Mouse (Mus musculus) hindbrain, postnatal 0 days (tissue): ENCODE results near the gene Cdon. TPM values are rescaled to one million over a fixed set of nuclear protein-coding genes. Genes with fewer than 3 reads are reported as not detected.

Experiments
- ATAC-seq: fragments of 200-750 bp; cut with Nextera tagmentation; 2 replicates; pipeline ENCODE4 v1.8.0; 2017; ENCODE audit warnings: mild to moderate bottlenecking, moderate TSS enrichment, moderate library complexity
- DNase-seq: peaks from one replicate; pipeline ENCODE4 v3.0.0-alpha.2; 2015; ENCODE audit warnings: low spot score
- H3K27ac ChIP-seq: fragments of 300-500 bp; sonication (generic); 2 replicates; pipeline ENCODE4 v1.5.1; 2014; ENCODE audit warnings: mild to moderate bottlenecking
- H3K27me3 ChIP-seq: fragments of 300-500 bp; sonication (generic); 2 replicates; pipeline ENCODE4 v1.6.1; 2014; ENCODE audit warnings: low read length, mixed read lengths; ENCODE audit not compliant: insufficient read depth
- H3K36me3 ChIP-seq: fragments of 300-500 bp; sonication (generic); 2 replicates; pipeline ENCODE4 v1.6.1; 2014; ENCODE audit warnings: low read length, mixed read lengths; ENCODE audit not compliant: insufficient read depth
- H3K4me1 ChIP-seq: fragments of 300-500 bp; sonication (generic); 2 replicates; pipeline ENCODE4 v1.6.1; 2014; ENCODE audit warnings: antibody characterized with exemption, low read length, mixed read lengths; ENCODE audit not compliant: insufficient read depth
- H3K4me2 ChIP-seq: fragments of 300-500 bp; sonication (generic); 2 replicates; pipeline ENCODE4 v1.6.1; 2014; ENCODE audit warnings: low read depth, mild to moderate bottlenecking, low read length, moderate library complexity, mixed read lengths
- H3K4me3 ChIP-seq: fragments of 300-500 bp; sonication (generic); 2 replicates; pipeline ENCODE4 v1.5.1; 2014; ENCODE audit warnings: low read length
- H3K9ac ChIP-seq: fragments of 300-500 bp; sonication (generic); replicated peaks from 2 replicates; pipeline ENCODE4 v1.6.1; 2014; ENCODE audit warnings: mild to moderate bottlenecking, low read length, moderate library complexity, mixed read lengths
- H3K9me3 ChIP-seq: fragments of 300-500 bp; sonication (generic); 2 replicates; pipeline ENCODE4 v1.6.1; 2016; ENCODE audit warnings: low read length, mixed read lengths
- CTCF ChIP-seq: IDR thresholded peaks from 2 replicates; pipeline ENCODE4 v1.5.1; 2016; ENCODE audit warnings: antibody characterized with exemption, control low read depth, low read depth
- WGBS: fragments of 180-500 bp; shearing (Covaris S2); extraction: QIAGEN DNeasy Blood & Tissue Kit; methylation state at CpG from one replicate; pipeline ENCODE4 v1.1.7; 2014; 5-methylcytosine and 5-hydroxymethylcytosine counted together
- polyA plus RNA-seq: library from polyadenylated mRNA; unstranded; fragments of >200 nt; fragmentation: Nextera tagmentation; extraction: Ambion mirVana; gene quantifications from 2 replicates; pipeline ENCODE4 v1.2.1, GENCODE M21; 2015
- total RNA-seq: library from RNA; depleted of rRNA; stranded (reverse); fragments of >200 nt; gene quantifications from 2 replicates; pipeline ENCODE4 v1.2.3, GENCODE M21; 2014

Gene Cdon
- total and polyA plus RNA-seq, 2 experiments from 2014 or later: 1.0 to 10.6 TPM

DNA sequence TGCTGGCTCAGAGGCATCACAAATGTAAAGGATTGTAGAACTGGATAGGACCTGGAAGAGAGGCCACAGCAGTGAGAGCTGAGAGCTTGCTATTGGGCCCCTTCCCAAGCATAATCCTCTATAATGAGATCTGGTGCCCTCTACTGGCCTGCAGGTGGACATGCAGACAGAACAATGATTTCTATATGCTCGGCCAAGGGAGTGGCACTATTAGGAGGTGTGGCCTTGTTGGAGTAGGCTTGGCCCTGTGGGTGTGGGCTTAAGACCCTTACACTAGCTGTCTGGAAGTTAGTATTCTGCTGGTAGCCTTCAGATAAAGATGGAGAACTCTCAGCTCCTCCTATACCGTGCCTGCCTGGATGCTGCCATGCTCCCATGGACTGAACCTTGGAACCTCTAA lies 114.2 kb downstream of the Cdon start:
- 8% methylated on average over 2 of the region's 2 CpGs for WGBS
- TF ChIP-seq CTCF: peak; percentile 95
- peak; percentile 90 for ATAC-seq

GRCm38 (mm10) chr9:35535876-35536275 lies 114.9 kb downstream of the Cdon start:
- ATAC-seq: no peak
- Histone ChIP-seq H3K4me2 (no peak overlapping the region), H3K4me3 (no peak overlapping the region), H3K9me3 (no peaks in the 10 kb centered on the region), H3K27me3 (no peaks in the 10 kb centered on the region), H3K9ac (no peak overlapping the region), H3K36me3 (no peaks in the 10 kb centered on the region), H3K4me1 (no peaks in the 10 kb centered on the region), H3K27ac (no peak overlapping the region)
- no peak for TF ChIP-seq CTCF
- WGBS: 78% methylated on average over 4 of the region's 4 CpGs
- DNase-seq: no peak

More for the DNA sequence above, 114.2 kb downstream of the Cdon start:
- no peak overlapping the region for H3K27ac ChIP-seq
- H3K36me3 ChIP-seq: no peaks in the 10 kb centered on the region
- no peak overlapping the region for H3K4me2 ChIP-seq
- H3K27me3 ChIP-seq: no peaks in the 10 kb centered on the region
- no peaks in the 10 kb centered on the region for H3K9me3 ChIP-seq
- H3K4me1 ChIP-seq: no peaks in the 10 kb centered on the region
- H3K4me3 ChIP-seq: no peak overlapping the region
- DNase-seq: peak; percentile 88
- H3K9ac ChIP-seq: no peak overlapping the region

- H3K9me3 ChIP-seq: no peaks in the 10 kb centered on the region
- no peaks in the 10 kb centered on the region for H3K4me1 ChIP-seq
- H3K9ac ChIP-seq: no peak overlapping the region
- ATAC-seq (no peak), DNase-seq (no peak)
- WGBS: 61% methylated on average over 13 of the region's 13 CpGs
- H3K4me3 ChIP-seq: no peak overlapping the region
- no peaks in the 10 kb centered on the region for H3K27me3 ChIP-seq
- no peak overlapping the region for H3K4me2 ChIP-seq
- no peak overlapping the region for H3K27ac ChIP-seq
- no peak for TF ChIP-seq CTCF
- H3K36me3 ChIP-seq: peaks cover 8% of the 10 kb centered on the region; the same call in 1 of the 2 replicates
Observed at GRCm38 (mm10) chr9:35539001-35539750, 118.2 kb downstream of the Cdon start.

DNA sequence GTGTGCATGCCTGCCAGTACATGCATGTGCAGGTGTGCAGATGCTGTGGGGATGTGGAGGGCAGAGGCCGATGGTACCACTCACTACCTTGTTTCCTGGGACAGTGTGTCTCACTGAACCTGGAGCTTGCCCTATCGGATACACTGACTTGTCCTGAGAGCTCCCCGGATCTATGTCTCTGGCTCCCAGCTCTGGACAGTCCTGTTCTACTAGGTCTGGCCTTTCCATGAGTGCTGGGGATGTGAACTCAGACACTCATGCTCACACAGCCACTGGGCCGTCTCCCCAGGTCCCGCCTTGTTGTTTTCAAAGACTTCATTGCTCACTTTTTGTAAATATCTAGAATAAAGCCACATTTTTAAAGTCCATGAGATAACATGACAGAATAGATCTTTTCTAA lies 120.1 kb downstream of the Cdon start:
- Histone ChIP-seq H3K9ac (no peak overlapping the region), H3K4me2 (no peak overlapping the region), H3K36me3 (peaks cover 8% of the 10 kb centered on the region; the same call in 1 of the 2 replicates), H3K27ac (no peak overlapping the region), H3K4me1 (no peaks in the 10 kb centered on the region), H3K27me3 (no peaks in the 10 kb centered on the region), H3K4me3 (no peak overlapping the region), H3K9me3 (no peaks in the 10 kb centered on the region)
- TF ChIP-seq CTCF: no peak
- DNase-seq (no peak), ATAC-seq (no peak)
- WGBS: 88% methylated on average over 5 of the region's 5 CpGs

- no peaks in the 10 kb centered on the region for H3K4me1 ChIP-seq
- H3K36me3 ChIP-seq: peaks cover 8% of the 10 kb centered on the region; the same call in 1 of the 2 replicates
- no peak overlapping the region for H3K4me3 ChIP-seq
- H3K9ac ChIP-seq: no peak overlapping the region
- no peaks in the 10 kb centered on the region for H3K9me3 ChIP-seq
- H3K27ac ChIP-seq: no peak overlapping the region
- no peaks in the 10 kb centered on the region for H3K27me3 ChIP-seq
- peak; percentile 84 for TF ChIP-seq CTCF
- peak; percentile 85 for ATAC-seq
- 10% methylated on average over 6 of the region's 6 CpGs for WGBS
- peak; percentile 92 for DNase-seq
- H3K4me2 ChIP-seq: no peak overlapping the region
Observed at GRCm38 (mm10) chr9:35541488-35541887, 120.6 kb downstream of the Cdon start.

- Histone ChIP-seq H3K27me3 (no peaks in the 10 kb centered on the region), H3K4me3 (no peak overlapping the region), H3K4me1 (no peaks in the 10 kb centered on the region), H3K27ac (no peak overlapping the region), H3K36me3 (peaks cover 8% of the 10 kb centered on the region; the same call in 1 of the 2 replicates), H3K4me2 (no peak overlapping the region), H3K9ac (no peak overlapping the region), H3K9me3 (no peaks in the 10 kb centered on the region)
- 73% methylated on average over 6 of the region's 6 CpGs for WGBS
- no peak for DNase-seq
- no peak for TF ChIP-seq CTCF
- no peak for ATAC-seq
Observed at GRCm38 (mm10) chr9:35541941-35542340, 121.0 kb downstream of the Cdon start.

DNA sequence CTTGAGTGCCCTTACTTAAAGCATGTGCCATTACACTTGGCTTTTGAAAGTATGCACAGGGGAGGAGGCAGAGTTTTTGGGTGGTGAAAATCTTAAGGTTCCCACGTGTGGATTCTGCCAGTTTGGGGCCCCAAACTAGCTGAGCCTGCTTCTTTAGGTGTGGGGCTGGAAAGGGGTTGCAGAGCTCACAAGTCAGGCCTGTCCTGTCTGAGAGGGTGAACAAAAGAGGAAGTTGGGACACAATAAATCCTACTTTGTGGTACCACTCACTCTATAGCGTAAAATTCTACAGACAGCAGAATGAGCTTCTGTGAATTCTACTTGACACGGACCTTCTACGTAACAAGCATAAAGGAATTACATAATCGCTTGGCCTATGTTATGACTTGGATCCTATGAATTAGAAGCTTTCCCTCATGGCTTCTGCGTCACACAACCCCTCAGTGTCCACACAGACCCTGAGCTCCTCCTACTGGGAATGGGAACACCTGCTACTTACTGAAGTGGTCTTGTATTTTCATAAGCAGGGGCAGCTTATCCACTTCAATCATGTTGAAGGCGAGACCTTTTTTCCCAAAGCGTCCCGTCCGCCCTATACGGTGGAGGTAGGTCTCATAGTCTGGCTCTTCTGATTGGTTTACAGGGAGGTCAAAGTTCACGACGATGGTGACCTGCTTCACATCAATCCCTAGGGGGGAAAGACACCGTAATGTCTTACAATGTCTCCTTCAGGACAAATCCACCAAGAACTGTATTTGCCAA lies 122.4 kb downstream of the Cdon start:
- ATAC-seq (no peak), DNase-seq (no peak)
- Histone ChIP-seq H3K27ac (no peak overlapping the region), H3K27me3 (no peaks in the 10 kb centered on the region), H3K4me2 (no peak overlapping the region), H3K4me3 (no peak overlapping the region), H3K36me3 (peaks cover 13% of the 10 kb centered on the region), H3K4me1 (no peaks in the 10 kb centered on the region), H3K9me3 (no peaks in the 10 kb centered on the region), H3K9ac (no peak overlapping the region)
- no peak for TF ChIP-seq CTCF
- WGBS: 86% methylated on average over 14 of the region's 14 CpGs
